Mouse (Mus musculus) forebrain, embryonic 13.5 days (tissue): ENCODE data around the gene Prrc2a. TPM values are rescaled to one million over a fixed set of nuclear protein-coding genes. Genes with fewer than 3 reads are reported as not detected.

Experiments used
- ATAC-seq: fragments of 200-750 bp; cut with Nextera tagmentation; 2 replicates; pipeline ENCODE4 v1.8.0; 2017
- H3K27ac ChIP-seq: fragments of 300-500 bp; sonication (generic); 2 replicates; pipeline ENCODE4 v1.5.1; 2015; ENCODE audit warnings: inconsistent platforms, mild to moderate bottlenecking, moderate library complexity
- H3K27me3 ChIP-seq: fragments of 300-500 bp; sonication (generic); 2 replicates; pipeline ENCODE4 v1.6.1; 2015; ENCODE audit warnings: mild to moderate bottlenecking, inconsistent platforms
- H3K36me3 ChIP-seq: fragments of 300-500 bp; sonication (generic); 2 replicates; pipeline ENCODE4 v1.6.1; 2015; ENCODE audit warnings: mild to moderate bottlenecking, inconsistent platforms; ENCODE audit not compliant: poor library complexity, severe bottlenecking
- H3K4me1 ChIP-seq: fragments of 300-500 bp; sonication (generic); 2 replicates; pipeline ENCODE4 v1.6.1; 2015; ENCODE audit warnings: inconsistent platforms
- H3K4me2 ChIP-seq: fragments of 300-500 bp; sonication (generic); 2 replicates; pipeline ENCODE4 v1.6.1; 2015; ENCODE audit warnings: inconsistent platforms, mild to moderate bottlenecking, moderate library complexity
- H3K4me3 ChIP-seq: fragments of 300-500 bp; sonication (generic); 2 replicates; pipeline ENCODE4 v1.5.1; 2015; ENCODE audit warnings: mild to moderate bottlenecking, inconsistent platforms
- H3K9ac ChIP-seq: fragments of 300-500 bp; sonication (generic); 2 replicates; pipeline ENCODE4 v1.6.1; 2015; ENCODE audit warnings: mild to moderate bottlenecking, inconsistent platforms
- H3K9me3 ChIP-seq: fragments of 300-500 bp; sonication (generic); replicated peaks from 2 replicates; pipeline ENCODE4 v1.6.1; 2016; ENCODE audit warnings: inconsistent platforms
- WGBS: fragments of 180-500 bp; shearing (Covaris S2); methylation state at CpG from one replicate; pipeline ENCODE4 v1.1.7; 2015; 5-methylcytosine and 5-hydroxymethylcytosine counted together
- polyA plus RNA-seq: library from polyadenylated mRNA; unstranded; fragments of >200 nt; fragmentation: Nextera tagmentation; extraction: Ambion mirVana; gene quantifications from 2 replicates; pipeline ENCODE4 v1.2.1, GENCODE M21; 2015

Gene Prrc2a
- polyA plus RNA-seq, 1 experiment from 2014 or later, result 213 TPM

DNA sequence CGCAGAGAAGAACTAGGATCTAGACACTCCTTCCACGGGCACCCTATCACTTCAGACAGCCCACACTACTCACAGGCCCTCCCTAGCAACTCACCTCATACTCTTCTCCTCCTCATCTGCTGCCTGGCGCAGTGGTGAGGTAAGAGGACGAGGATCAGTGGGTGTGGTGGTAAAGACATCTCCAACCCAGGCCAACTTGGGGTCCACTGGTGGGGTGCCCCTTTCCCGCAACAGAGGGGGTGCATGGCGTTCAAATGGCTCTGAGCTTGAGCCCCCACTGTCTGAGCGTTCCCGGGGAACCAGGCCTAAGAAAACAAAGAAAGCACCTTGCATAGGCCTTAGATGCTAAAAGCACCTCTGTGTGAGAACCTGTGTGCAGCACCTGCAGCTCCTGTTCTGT is 7.4 kb downstream of the Prrc2a start:
- Histone ChIP-seq H3K4me3 (no peak overlapping the region), H3K4me1 (peaks cover 9% of the 10 kb centered on the region), H3K4me2 (no peak overlapping the region), H3K9ac (no peak overlapping the region), H3K27me3 (no peaks in the 10 kb centered on the region), H3K36me3 (peaks cover 100% of the 10 kb centered on the region), H3K27ac (no peak overlapping the region), H3K9me3 (no peaks in the 10 kb centered on the region)
- 94% methylated on average over 8 of the region's 8 CpGs for WGBS
- ATAC-seq, result no peak

DNA sequence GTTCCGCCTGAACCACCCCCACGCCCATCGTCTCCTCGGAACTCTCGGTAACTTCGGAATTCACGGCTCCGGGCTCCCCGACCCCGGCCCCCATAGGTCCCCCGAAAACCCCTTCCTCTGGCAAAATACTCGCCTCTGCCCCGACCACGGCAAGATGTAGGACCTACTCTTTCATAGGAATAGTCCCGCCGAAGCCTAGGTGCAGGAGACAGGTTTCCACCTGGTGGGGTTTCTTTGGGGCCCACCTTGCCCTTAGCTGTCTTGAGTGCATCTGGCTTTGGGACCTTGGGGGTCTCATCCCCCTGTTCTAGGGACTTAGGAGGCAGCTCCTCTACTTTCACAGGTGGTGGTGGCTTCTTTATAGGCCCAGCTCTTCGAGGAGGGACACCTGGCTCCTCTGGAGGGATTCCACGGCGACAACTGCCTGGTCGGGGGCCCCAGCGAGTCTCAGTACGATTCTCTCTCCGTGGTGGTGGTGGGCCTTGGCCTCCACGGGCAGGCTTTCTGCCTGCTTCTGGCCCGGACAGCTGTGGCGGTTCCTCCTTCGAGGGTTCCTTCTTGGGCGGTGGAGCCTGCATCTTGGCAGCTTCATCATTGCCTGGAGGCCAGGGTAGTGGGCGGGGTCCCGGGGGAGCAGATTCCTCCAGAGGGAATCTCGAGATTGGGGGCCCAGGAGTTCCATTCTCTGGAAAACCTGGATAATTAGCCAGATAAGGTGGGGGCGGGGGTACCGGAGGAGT is 8.1 kb downstream of the Prrc2a start:
- Histone ChIP-seq H3K27ac (no peak overlapping the region), H3K27me3 (no peaks in the 10 kb centered on the region), H3K36me3 (peaks cover 100% of the 10 kb centered on the region), H3K4me2 (no peak overlapping the region), H3K4me1 (peaks cover 3% of the 10 kb centered on the region; the same call in 1 of the 2 replicates), H3K9me3 (no peaks in the 10 kb centered on the region), H3K9ac (no peak overlapping the region), H3K4me3 (no peak overlapping the region)
- 92% methylated on average over 33 of the region's 33 CpGs for WGBS
- no peak for ATAC-seq

DNA sequence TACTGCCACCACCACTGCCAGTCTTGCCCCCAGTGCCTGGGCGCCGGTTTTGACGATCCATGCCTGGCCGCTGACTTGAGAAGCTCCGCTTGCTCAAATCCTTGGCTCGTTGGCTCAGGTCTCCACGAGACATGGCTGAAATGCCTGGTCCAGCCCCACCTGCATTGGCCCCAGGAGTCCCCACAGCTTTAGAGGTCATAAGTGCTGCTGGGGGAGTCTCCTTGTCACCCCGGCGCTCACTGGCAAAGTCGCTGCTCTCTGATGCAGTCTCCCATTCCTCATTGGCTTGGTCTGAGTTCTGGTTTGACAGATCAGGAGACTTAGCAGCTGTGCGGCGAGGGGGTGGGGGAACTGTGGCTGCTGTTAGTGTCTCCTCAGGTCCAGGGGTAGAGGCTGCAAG is 9.2 kb downstream of the Prrc2a start:
- no peak for ATAC-seq
- 90% methylated on average over 12 of the region's 12 CpGs for WGBS
- no peak overlapping the region for H3K27ac ChIP-seq
- H3K4me1 ChIP-seq, result no peaks in the 10 kb centered on the region
- no peak overlapping the region for H3K4me3 ChIP-seq
- H3K9me3 ChIP-seq, result no peaks in the 10 kb centered on the region
- no peak overlapping the region for H3K9ac ChIP-seq
- no peak overlapping the region for H3K4me2 ChIP-seq
- H3K27me3 ChIP-seq, result no peaks in the 10 kb centered on the region
- H3K36me3 ChIP-seq, result peaks cover 98% of the 10 kb centered on the region

DNA sequence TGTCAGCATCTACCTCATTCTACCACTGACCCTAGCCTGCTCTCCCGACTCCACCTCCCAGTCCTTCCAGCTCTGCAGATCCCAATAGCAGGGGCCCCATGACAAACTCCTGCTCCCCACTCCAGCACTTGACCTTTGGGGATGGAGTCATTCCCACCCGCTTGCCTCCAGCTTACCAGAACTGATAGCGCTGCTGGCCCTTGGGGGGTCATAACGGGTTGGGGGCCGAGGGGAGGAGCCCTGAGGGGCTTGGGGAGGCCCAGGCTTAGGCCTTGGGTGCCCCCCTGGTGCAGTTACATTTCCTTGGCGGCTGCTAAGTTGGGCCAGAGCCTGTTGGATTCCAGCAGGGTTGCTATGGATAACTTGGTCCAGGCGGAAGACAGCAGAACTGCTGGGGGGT is 10.1 kb downstream of the Prrc2a start:
- H3K4me2 ChIP-seq, result no peak overlapping the region
- WGBS, result 77% methylated on average over 7 of the region's 7 CpGs
- no peaks in the 10 kb centered on the region for H3K9me3 ChIP-seq
- H3K27me3 ChIP-seq, result no peaks in the 10 kb centered on the region
- peaks cover 98% of the 10 kb centered on the region for H3K36me3 ChIP-seq
- H3K9ac ChIP-seq, result no peak overlapping the region
- no peak overlapping the region for H3K27ac ChIP-seq
- ATAC-seq, result no peak
- H3K4me3 ChIP-seq, result no peak overlapping the region
- no peaks in the 10 kb centered on the region for H3K4me1 ChIP-seq

DNA sequence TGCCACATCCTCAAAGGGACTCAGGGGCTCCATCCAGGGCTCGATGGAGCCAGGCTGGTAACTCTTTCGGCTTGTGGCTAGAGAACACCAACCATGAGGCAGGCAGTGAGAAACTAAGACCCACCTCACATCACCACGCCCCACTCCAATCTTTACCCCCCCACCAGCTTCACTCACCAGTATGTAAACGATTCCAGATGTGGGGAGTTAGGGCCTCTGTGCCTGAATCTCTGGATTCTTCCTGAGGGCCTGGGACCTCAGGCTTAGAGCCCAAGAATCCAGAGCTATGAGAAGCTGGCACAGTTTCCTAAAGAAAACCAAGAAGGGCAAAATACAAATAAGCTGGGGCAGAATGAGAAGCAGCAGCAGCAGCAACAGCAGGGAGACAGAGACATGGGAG is 10.8 kb downstream of the Prrc2a start:
- no peak overlapping the region for H3K27ac ChIP-seq
- no peaks in the 10 kb centered on the region for H3K9me3 ChIP-seq
- no peak overlapping the region for H3K4me3 ChIP-seq
- peaks cover 98% of the 10 kb centered on the region for H3K36me3 ChIP-seq
- H3K4me2 ChIP-seq, result no peak overlapping the region
- H3K27me3 ChIP-seq, result no peaks in the 10 kb centered on the region
- no peaks in the 10 kb centered on the region for H3K4me1 ChIP-seq
- H3K9ac ChIP-seq, result no peak overlapping the region
- ATAC-seq, result no peak
- 89% methylated on average over 4 of the region's 4 CpGs for WGBS

DNA sequence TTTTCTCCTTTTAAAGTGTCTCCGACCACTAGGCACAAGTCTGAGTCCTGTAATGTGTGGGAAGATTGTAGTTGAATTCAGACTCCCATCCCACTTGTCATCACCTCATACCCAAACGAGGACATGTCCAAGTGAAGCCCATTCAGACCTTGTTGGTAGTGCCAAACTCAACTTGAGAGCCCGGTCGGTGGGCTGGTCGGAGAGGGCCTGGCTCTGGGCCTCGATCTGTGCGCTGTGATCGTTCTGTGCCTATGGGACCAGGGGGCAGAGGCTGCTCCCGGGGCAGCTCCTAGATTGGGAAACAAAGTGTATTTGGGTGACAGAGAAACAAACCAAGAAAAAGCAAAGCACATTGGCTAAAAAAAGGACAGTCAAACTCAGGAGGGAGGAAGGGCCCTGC is 11.6 kb downstream of the Prrc2a start:
- Histone ChIP-seq H3K36me3 (peaks cover 98% of the 10 kb centered on the region), H3K4me1 (no peaks in the 10 kb centered on the region), H3K4me3 (no peak overlapping the region), H3K27me3 (no peaks in the 10 kb centered on the region), H3K4me2 (no peak overlapping the region), H3K27ac (no peak overlapping the region), H3K9ac (no peak overlapping the region), H3K9me3 (no peaks in the 10 kb centered on the region)
- WGBS, result 89% methylated on average over 9 of the region's 9 CpGs
- ATAC-seq, result no peak

DNA sequence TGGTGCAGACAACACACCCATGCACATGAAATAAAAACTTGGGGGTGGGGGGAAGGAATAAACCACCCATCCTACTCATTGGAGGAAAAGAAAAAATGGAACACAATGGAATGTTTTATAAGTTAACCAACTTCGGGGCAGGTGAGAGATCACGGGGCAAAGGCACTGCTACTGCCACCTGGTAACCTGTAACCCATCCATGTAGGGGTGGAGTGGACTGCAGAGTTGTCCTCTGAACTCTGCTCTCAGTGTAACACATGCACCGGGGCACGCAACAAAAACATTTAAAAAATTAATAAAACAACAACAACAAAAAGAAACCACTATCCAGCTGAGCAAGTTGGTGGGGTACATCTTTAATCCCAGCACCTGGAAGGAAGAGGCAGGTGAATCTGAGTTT is 12.6 kb downstream of the Prrc2a start:
- H3K4me1 ChIP-seq, result no peaks in the 10 kb centered on the region
- H3K4me2 ChIP-seq, result no peak overlapping the region
- H3K4me3 ChIP-seq, result no peak overlapping the region
- no peaks in the 10 kb centered on the region for H3K27me3 ChIP-seq
- H3K27ac ChIP-seq, result no peak overlapping the region
- H3K9ac ChIP-seq, result no peak overlapping the region
- peaks cover 98% of the 10 kb centered on the region for H3K36me3 ChIP-seq
- no peak for ATAC-seq
- H3K9me3 ChIP-seq, result no peaks in the 10 kb centered on the region
- WGBS, result 95% methylated on average over 4 of the region's 4 CpGs

DNA sequence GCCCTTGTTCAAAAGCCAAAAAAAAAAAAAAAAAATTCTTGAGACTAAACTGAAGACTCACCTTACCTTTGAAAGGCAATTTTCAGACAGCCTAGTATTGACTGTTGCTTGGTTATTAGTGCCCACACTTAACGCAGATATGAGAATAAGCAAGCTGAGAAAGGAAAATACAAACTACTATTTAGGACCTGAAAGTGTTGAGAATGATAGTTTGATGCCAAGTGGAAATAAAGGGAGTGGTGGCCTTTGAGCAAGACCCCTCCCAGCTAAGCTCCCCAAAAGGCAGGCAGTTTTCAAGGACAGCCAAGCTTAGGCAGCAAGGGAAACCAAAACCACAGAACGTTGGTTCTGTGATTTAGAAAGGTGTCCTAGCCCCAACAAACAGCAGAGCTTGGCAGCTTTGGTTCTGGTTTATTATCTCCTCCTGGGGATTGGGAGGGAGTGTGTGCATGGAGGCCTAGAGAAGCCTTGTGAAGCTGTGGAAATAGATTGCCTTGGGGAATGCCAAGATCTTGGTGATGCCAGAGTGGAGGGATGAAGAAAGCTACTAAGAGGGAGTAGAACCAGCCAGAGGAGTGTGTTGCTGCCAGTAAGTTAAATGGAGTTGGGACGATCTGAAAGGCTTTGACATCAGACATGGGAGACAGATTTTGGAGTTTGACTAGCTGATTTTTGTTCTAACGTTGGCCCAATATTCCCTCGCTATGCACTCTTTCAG is 16.6 kb downstream of the Prrc2a start:
- Histone ChIP-seq H3K4me3 (no peak overlapping the region), H3K27me3 (no peaks in the 10 kb centered on the region), H3K4me2 (no peak overlapping the region), H3K9me3 (no peaks in the 10 kb centered on the region), H3K27ac (no peak overlapping the region), H3K9ac (no peak overlapping the region), H3K4me1 (no peaks in the 10 kb centered on the region), H3K36me3 (peaks cover 98% of the 10 kb centered on the region)
- 75% methylated on average over 5 of the region's 5 CpGs for WGBS
- ATAC-seq, result no peak

DNA sequence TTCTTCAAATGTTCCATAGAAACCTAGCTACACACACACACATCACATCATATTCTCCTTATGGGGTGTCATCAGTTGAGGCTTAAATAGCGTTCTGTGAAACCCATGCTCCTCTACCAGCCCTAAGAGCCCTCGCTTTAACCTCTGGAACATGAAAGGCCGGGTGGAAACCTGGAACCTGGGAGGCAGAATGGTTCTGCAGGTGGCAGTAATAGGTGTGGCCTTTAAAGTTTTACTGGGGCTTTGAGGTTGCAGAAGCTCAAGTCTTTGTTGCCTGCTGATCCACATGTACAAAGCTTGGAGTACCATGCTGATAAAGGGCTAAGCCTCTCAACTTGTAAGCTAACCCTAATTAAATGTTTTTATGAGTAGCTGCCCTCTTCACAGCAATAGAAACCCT is 17.3 kb downstream of the Prrc2a start:
- no peaks in the 10 kb centered on the region for H3K27me3 ChIP-seq
- H3K36me3 ChIP-seq, result peaks cover 98% of the 10 kb centered on the region
- H3K4me3 ChIP-seq, result no peak overlapping the region
- ATAC-seq, result no peak
- H3K4me2 ChIP-seq, result no peak overlapping the region
- H3K27ac ChIP-seq, result no peak overlapping the region; the same call in 1 of the 2 replicates
- no peak overlapping the region for H3K9ac ChIP-seq
- no peaks in the 10 kb centered on the region for H3K9me3 ChIP-seq
- WGBS, result 67% methylated on average over 3 of the region's 3 CpGs
- no peaks in the 10 kb centered on the region for H3K4me1 ChIP-seq

DNA sequence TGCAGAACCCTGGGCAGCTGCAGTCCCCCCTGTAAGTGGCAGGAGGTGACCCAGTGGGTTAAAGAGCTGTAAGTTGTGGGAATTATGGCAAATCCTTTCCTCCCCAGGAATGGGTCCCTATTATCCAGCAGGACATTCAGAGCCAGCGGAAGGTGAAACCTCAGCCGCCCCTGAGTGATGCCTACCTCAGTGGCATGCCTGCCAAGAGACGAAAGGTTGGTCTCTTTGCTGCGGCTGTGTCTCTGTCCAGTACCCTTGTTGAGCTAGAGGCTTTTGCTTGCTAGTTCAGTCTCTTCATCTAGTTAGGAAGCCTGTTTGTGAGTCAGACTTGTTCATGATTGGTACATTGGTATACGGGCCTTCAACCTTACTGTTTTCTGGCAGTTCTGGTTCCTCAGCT is 18.6 kb downstream of the Prrc2a start:
- Histone ChIP-seq H3K4me2 (no peak overlapping the region), H3K4me1 (no peaks in the 10 kb centered on the region), H3K9me3 (no peaks in the 10 kb centered on the region), H3K27me3 (no peaks in the 10 kb centered on the region), H3K4me3 (no peak overlapping the region), H3K27ac (no peak overlapping the region), H3K36me3 (peaks cover 98% of the 10 kb centered on the region), H3K9ac (no peak overlapping the region)
- 88% methylated on average over 5 of the region's 5 CpGs for WGBS
- no peak for ATAC-seq

DNA sequence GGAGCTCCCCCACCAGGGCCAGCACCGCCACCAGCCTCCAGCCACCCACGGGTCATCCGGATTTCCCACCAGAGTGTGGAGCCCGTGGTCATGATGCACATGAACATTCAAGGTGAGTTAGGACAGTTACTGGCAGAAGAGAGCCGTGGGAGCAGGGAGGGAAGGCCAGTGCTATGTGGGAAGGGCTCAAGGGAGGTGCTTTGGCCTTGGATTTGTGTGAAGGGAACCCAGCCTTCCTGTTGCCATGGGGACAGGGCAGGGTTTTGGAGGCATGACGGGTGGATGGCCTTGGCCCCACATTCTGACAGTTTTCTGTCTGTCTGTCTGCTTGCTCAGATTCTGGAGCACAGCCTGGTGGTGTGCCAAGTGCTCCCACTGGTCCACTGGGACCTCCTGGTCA is 22.7 kb downstream of the Prrc2a start:
- H3K27ac ChIP-seq, result no peak overlapping the region
- peaks cover 91% of the 10 kb centered on the region for H3K36me3 ChIP-seq
- H3K9ac ChIP-seq, result no peak overlapping the region
- H3K27me3 ChIP-seq, result no peaks in the 10 kb centered on the region
- H3K4me3 ChIP-seq, result no peak overlapping the region
- ATAC-seq, result no peak
- 92% methylated on average over 6 of the region's 6 CpGs for WGBS
- H3K9me3 ChIP-seq, result no peaks in the 10 kb centered on the region
- peaks cover 20% of the 10 kb centered on the region for H3K4me1 ChIP-seq
- no peak overlapping the region for H3K4me2 ChIP-seq

DNA sequence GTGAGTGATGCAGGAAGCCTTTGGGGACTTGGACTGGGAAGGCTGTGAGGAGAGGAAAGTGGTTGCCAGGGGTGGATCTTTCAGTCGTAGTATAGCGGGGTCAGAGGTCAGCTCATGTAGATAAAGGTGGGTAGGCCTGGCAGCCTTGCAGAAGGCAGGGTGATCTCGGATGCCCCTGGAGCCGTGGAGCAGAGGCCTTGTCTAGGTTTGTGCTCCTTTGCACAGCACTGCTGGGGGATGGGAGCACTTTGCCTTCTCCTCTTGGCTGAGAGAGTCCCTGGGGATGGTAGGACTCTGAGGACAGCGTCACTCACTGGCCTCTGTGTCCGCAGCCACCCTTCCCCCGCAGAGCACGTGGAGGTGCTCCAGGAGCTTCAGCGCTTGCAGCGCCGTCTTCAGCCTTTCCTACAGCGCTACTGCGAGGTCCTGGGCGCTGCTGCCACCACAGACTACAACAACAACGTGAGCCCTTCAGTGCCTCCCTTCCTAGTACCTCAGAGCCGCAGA is 24.2 kb downstream of the Prrc2a start:
- Histone ChIP-seq H3K36me3 (peaks cover 77% of the 10 kb centered on the region), H3K27me3 (no peaks in the 10 kb centered on the region), H3K27ac (no peak overlapping the region), H3K9me3 (no peaks in the 10 kb centered on the region), H3K9ac (no peak overlapping the region), H3K4me3 (no peak overlapping the region), H3K4me2 (no peak overlapping the region), H3K4me1 (peaks cover 28% of the 10 kb centered on the region)
- 84% methylated on average over 16 of the region's 16 CpGs for WGBS
- no peak for ATAC-seq
